Mouse (Mus musculus) liver, embryonic 12.5 days (tissue): Measurements from ENCODE around the gene Asic4. TPM values are rescaled to one million over a fixed set of nuclear protein-coding genes. Genes with fewer than 3 reads are reported as not detected.

Source experiments
- ATAC-seq: fragments of 200-750 bp; cut with Nextera tagmentation; 2 replicates; pipeline ENCODE4 v1.8.0; 2017; ENCODE audit warnings: moderate number of reproducible peaks, mild to moderate bottlenecking, moderate library complexity
- H3K27ac ChIP-seq: fragments of 300-500 bp; sonication (generic); 2 replicates; pipeline ENCODE4 v1.5.1; 2016; ENCODE audit warnings: mild to moderate bottlenecking
- H3K27me3 ChIP-seq: fragments of 300-500 bp; sonication (generic); replicated peaks from 2 replicates; pipeline ENCODE4 v1.6.1; 2016; ENCODE audit warnings: mild to moderate bottlenecking, moderate library complexity
- H3K36me3 ChIP-seq: fragments of 300-500 bp; sonication (generic); 2 replicates; pipeline ENCODE4 v1.6.1; 2016; ENCODE audit warnings: mild to moderate bottlenecking, moderate library complexity
- H3K4me1 ChIP-seq: fragments of 300-500 bp; sonication (generic); 2 replicates; pipeline ENCODE4 v1.6.1; 2016
- H3K4me2 ChIP-seq: fragments of 300-500 bp; sonication (generic); 2 replicates; pipeline ENCODE4 v1.6.1; 2016; ENCODE audit warnings: mild to moderate bottlenecking, moderate library complexity
- H3K4me3 ChIP-seq: fragments of 300-500 bp; sonication (generic); 2 replicates; pipeline ENCODE4 v1.5.1; 2016; ENCODE audit warnings: mild to moderate bottlenecking, moderate library complexity
- H3K9ac ChIP-seq: fragments of 300-500 bp; sonication (generic); 2 replicates; pipeline ENCODE4 v1.6.1; 2016; ENCODE audit warnings: mild to moderate bottlenecking, moderate library complexity
- H3K9me3 ChIP-seq: fragments of 300-500 bp; sonication (generic); replicated peaks from 2 replicates; pipeline ENCODE4 v1.6.1; 2016; ENCODE audit warnings: mild to moderate bottlenecking, moderate library complexity
- WGBS: fragments of 180-500 bp; shearing (Covaris S2); methylation state at CpG from one replicate; pipeline ENCODE4 v1.1.7; 2016; ENCODE audit not compliant: insufficient replicate concordance; 5-methylcytosine and 5-hydroxymethylcytosine counted together
- polyA plus RNA-seq: library from polyadenylated mRNA; unstranded; fragments of >200 nt; fragmentation: Nextera tagmentation; extraction: Ambion mirVana; gene quantifications from 2 replicates; pipeline ENCODE4 v1.2.1, GENCODE M21; 2016

Gene Asic4
- polyA plus RNA-seq, 1 experiment from 2014 or later = 0.83 TPM

DNA sequence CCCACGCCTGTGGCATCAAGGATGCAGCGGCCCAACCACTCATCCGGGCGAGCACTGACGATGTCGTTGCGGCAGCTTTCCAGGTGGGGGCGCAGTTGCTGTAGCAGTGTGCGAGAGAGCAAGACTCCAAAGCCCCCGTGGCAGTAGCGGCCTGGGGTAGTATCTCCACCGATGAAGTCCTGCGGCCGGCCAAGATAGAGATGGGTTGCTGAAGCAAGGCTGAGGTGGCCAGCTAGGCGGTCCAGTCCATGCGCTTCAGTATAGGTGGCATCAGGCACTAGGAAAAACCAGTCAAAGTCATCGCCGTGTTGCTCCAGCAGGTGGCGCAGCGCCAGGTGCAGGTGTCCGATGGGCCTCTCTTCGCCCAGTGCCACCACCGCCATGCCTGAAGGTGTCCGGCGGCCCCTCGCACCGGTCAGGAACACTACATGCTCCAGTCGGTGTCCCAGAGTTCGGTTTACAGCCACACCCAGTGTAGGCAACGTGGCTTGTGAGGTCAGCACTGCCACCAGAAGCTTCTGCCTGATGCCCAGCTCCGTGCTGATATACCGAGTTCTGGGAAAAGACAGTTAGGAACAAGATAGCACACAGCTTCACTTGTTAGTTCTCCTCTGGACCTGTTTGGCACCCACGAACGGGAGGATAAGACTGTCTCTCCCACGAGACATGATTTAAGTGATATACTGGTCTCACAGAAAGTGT, 27.2 kb downstream of the Asic4 start:
- Histone ChIP-seq H3K4me3 (peak overlapping the region; percentile 68), H3K4me1 (peaks cover 32% of the 10 kb centered on the region), H3K9ac (no peak overlapping the region), H3K9me3 (no peaks in the 10 kb centered on the region), H3K4me2 (peak overlapping the region; percentile 84), H3K27ac (no peak overlapping the region), H3K36me3 (peaks cover 35% of the 10 kb centered on the region), H3K27me3 (peaks cover 99% of the 10 kb centered on the region)
- peak; percentile 16; the same call in 1 of the 2 replicates for ATAC-seq
- WGBS = 8% methylated on average over 35 of the region's 35 CpGs

DNA sequence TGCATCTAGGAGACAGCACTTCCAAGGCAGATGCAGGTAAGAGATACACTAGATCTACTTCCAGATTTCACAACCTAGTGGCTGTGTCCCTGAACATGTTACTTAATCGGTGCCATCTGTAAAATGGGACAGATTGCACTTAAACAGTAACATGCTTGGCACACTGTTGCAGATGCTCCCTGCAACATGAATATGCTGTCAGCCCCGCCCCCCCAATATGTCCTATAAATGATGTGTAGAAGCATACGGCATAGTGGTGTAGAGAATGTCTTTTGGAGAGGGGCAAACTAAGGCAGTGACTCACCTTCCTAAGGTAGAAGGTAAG, 27.7 kb downstream of the Asic4 start:
- Histone ChIP-seq H3K27ac (no peak overlapping the region), H3K27me3 (peaks cover 99% of the 10 kb centered on the region), H3K4me3 (peak overlapping the region; percentile 68), H3K4me2 (peak overlapping the region; percentile 84), H3K9me3 (no peaks in the 10 kb centered on the region), H3K9ac (no peak overlapping the region), H3K36me3 (peaks cover 34% of the 10 kb centered on the region), H3K4me1 (peaks cover 32% of the 10 kb centered on the region)
- WGBS = 37% methylated on average over 3 of the region's 3 CpGs
- no peak for ATAC-seq

DNA sequence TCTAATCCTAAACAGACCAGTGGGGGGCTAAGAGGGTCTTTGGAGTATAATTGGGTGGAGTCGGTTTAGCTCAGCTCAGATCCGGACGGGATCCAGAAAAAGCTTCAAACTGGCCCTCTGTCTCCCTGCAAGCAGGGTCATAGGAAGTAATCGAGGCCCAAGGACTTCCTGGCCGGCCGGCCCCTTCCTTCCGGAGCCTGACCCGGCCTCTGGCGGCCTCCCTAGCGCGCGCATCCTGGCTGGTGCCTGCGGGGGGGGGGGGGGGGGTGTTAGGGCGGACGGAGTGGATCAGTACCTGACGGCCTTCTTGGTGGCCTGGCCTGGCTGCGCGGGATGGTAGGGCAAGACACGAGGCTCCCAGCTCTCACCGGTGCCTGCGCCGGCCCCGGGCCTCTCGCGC, 28.3 kb downstream of the Asic4 start:
- peak overlapping the region; percentile 65 for H3K9ac ChIP-seq
- peaks cover 33% of the 10 kb centered on the region for H3K36me3 ChIP-seq
- peak overlapping the region; percentile 84 for H3K4me2 ChIP-seq
- WGBS = under 1% methylated on average over 25 of the region's 25 CpGs
- ATAC-seq = no peak
- peak overlapping the region; percentile 59 for H3K27ac ChIP-seq
- peak overlapping the region; percentile 68 for H3K4me3 ChIP-seq
- H3K4me1 ChIP-seq = peaks cover 32% of the 10 kb centered on the region
- H3K27me3 ChIP-seq = peaks cover 99% of the 10 kb centered on the region
- H3K9me3 ChIP-seq = no peaks in the 10 kb centered on the region

DNA sequence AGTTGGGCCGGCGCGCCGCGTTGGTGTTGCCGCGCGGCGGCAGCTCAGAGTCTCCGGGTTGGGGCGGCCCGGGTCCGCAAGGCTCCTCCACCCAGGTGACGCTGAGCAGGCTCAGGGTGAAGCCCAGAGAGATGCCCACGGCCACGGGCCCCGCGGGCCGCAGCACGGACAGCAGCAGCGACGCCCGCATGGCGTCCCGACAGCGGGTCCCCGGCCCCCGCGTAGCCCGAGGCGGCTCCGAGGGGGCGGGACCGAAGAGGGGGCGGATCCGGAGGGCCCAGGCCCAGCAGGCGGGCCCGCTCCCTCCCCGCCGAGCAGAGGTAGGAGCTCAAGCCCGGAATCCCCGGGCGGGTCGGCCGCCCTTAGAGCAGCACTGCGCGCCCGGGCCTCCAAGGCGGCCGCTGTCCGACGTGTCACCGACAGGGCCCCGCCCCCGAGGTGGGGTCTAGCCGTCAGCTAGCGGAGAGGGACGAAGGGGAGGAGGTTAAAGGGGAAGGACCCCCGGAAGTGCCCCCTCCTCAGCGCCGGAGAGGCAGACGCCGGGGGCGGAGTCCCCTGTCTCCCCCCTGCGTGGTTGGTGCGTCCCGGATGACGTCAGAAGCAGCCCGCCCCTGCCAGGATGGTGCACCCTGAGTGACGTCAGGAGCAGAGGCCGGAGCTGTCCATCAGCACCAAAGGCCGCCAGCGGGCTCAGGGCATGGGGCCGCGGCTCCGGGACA, 28.8 kb downstream of the Asic4 start, which contains the start of the genes Chpf and Tmem198:
Gene Chpf (minus strand): TSS at position 392 of the 719 bp plus-strand sequence.
Gene Tmem198 (plus strand): TSS at position 617 of the 719 bp plus-strand sequence.
- peak; percentile 88 for ATAC-seq
- Histone ChIP-seq H3K4me2 (peak within 1 kb of the TSS; percentile 84), H3K27me3 (peaks cover 99% of the 10 kb centered on the region), H3K9ac (peak within 1 kb of the TSS; percentile 65), H3K36me3 (peaks cover 27% of the 10 kb centered on the region), H3K9me3 (no peaks in the 10 kb centered on the region), H3K4me1 (peaks cover 32% of the 10 kb centered on the region), H3K4me3 (peak within 1 kb of the TSS; percentile 68), H3K27ac (peak within 1 kb of the TSS; percentile 59)
- WGBS = under 1% methylated on average over 68 of the region's 76 CpGs

GRCm38 (mm10) chr1:75479635-75479989, 29.4 kb downstream of the Asic4 start:
- WGBS = 3% methylated on average over 24 of the region's 24 CpGs
- Histone ChIP-seq H3K27ac (no peak overlapping the region), H3K27me3 (peaks cover 99% of the 10 kb centered on the region)

GRCm38 (mm10) chr1:75480036-75480435, 29.8 kb downstream of the Asic4 start:
- Histone ChIP-seq H3K27me3 (peaks cover 99% of the 10 kb centered on the region), H3K4me2 (peak overlapping the region; percentile 84), H3K9ac (no peak overlapping the region), H3K9me3 (no peaks in the 10 kb centered on the region), H3K27ac (no peak overlapping the region), H3K36me3 (peaks cover 18% of the 10 kb centered on the region), H3K4me1 (peaks cover 32% of the 10 kb centered on the region), H3K4me3 (peak overlapping the region; percentile 68; the same call in 1 of the 2 replicates)
- WGBS = 19% methylated on average over 13 of the region's 13 CpGs
- no peak for ATAC-seq

More at GRCm38 (mm10) chr1:75479635-75479989, 29.4 kb downstream of the Asic4 start:
- peaks cover 22% of the 10 kb centered on the region for H3K36me3 ChIP-seq
- H3K4me2 ChIP-seq = peak overlapping the region; percentile 84
- ATAC-seq = peak; percentile 1; the same call in 1 of the 2 replicates
- peak overlapping the region; percentile 68 for H3K4me3 ChIP-seq
- H3K4me1 ChIP-seq = peaks cover 32% of the 10 kb centered on the region
- H3K9ac ChIP-seq = no peak overlapping the region
- H3K9me3 ChIP-seq = no peaks in the 10 kb centered on the region

- no peak for ATAC-seq
- WGBS = 68% methylated on average over 7 of the region's 7 CpGs
- peaks cover 99% of the 10 kb centered on the region for H3K27me3 ChIP-seq
- no peak overlapping the region for H3K4me2 ChIP-seq
- no peak overlapping the region for H3K27ac ChIP-seq
- no peak overlapping the region for H3K9ac ChIP-seq
- H3K9me3 ChIP-seq = no peaks in the 10 kb centered on the region
- H3K4me3 ChIP-seq = no peak overlapping the region
- peaks cover 32% of the 10 kb centered on the region for H3K4me1 ChIP-seq
- H3K36me3 ChIP-seq = peaks cover 11% of the 10 kb centered on the region
Observed at GRCm38 (mm10) chr1:75480735-75481134, 30.5 kb downstream of the Asic4 start.

DNA sequence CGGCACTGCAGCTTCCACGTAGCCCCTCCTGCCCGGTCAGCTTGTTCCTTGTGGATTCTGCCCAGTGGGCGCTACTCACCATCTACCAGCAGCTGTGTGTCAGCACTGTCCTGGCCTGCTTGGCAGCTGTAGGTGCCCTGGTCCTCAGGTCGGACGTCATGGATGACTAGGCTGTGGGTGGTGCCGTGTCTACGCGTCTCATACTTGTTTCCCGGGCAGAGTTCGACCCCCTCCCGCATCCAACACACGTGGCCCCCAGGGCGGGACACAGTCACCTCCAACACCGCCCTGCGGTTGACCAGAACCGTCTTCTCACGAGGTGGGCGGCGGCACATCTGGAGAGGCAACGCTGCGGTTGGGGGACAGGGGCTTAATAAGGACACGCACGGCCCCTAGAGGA, 36.3 kb downstream of the Asic4 start:
- Histone ChIP-seq H3K27me3 (peaks cover 98% of the 10 kb centered on the region), H3K4me3 (no peak overlapping the region), H3K27ac (no peak overlapping the region)

GRCm38 (mm10) chr1:75487040-75487404, 36.8 kb downstream of the Asic4 start:
- Histone ChIP-seq H3K4me1 (peaks cover 15% of the 10 kb centered on the region), H3K36me3 (0 out of 2 replicates have a peak, but pooled peaks cover 2% of the 10 kb centered on the region), H3K9ac (no peak overlapping the region), H3K4me2 (peak overlapping the region; percentile 68), H3K9me3 (no peaks in the 10 kb centered on the region), H3K27ac (no peak overlapping the region), H3K27me3 (peaks cover 98% of the 10 kb centered on the region), H3K4me3 (peak overlapping the region; percentile 51)
- ATAC-seq = no peak
- 2% methylated on average over 13 of the region's 13 CpGs for WGBS

More for the DNA sequence above, 36.3 kb downstream of the Asic4 start:
- WGBS = 10% methylated on average over 24 of the region's 24 CpGs
- Histone ChIP-seq H3K36me3 (0 out of 2 replicates have a peak, but pooled peaks cover 2% of the 10 kb centered on the region), H3K9ac (no peak overlapping the region), H3K9me3 (no peaks in the 10 kb centered on the region), H3K4me1 (peaks cover 15% of the 10 kb centered on the region), H3K4me2 (peak overlapping the region; percentile 68; the same call in 1 of the 2 replicates)
- ATAC-seq = no peak

DNA sequence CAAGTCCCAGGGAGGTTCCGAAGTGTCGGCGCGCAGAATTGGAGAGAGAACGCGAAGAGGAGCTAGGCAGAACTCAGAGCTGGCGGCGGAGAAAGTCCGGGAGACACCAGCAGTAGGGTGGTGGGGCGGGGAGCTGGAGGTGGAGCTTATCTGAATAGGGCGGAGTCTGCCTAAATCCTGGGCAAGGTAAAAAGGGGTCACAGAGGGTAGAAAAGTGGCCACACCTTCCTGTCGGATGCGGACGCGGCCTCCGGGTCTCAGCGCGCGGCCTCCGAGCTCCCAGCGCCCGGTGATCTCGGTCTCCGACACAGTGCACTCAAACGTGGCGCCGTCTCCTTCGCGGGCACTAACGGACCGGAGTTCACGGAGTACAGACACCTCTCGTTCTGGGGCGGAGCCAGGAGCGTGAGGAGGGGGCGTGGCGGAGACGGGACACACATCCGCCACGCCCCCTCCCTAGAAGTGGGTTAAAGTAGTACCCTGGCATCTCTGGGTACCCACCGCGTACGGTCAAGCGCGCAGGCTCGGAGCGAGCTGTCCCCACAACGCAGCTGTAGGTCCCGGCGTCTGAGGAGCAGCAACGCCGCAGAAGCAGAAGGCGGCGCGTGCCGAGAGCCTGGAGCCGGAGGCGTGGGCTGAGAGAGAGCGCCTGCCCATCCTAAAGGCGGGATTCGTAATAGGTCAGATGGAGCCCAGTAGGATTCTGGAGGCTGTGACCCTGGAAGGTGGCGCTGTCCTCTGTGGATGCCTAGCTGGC, 37.3 kb downstream of the Asic4 start:
- Histone ChIP-seq H3K36me3 (peaks cover 2% of the 10 kb centered on the region; the same call in 1 of the 2 replicates), H3K4me2 (peak overlapping the region; percentile 68), H3K4me1 (peaks cover 15% of the 10 kb centered on the region), H3K27me3 (peaks cover 98% of the 10 kb centered on the region), H3K9ac (no peak overlapping the region; the same call in 1 of the 2 replicates), H3K4me3 (peak overlapping the region; percentile 51), H3K9me3 (no peaks in the 10 kb centered on the region), H3K27ac (no peak overlapping the region)
- 1% methylated on average over 62 of the region's 62 CpGs for WGBS
- ATAC-seq = peak; percentile 63

DNA sequence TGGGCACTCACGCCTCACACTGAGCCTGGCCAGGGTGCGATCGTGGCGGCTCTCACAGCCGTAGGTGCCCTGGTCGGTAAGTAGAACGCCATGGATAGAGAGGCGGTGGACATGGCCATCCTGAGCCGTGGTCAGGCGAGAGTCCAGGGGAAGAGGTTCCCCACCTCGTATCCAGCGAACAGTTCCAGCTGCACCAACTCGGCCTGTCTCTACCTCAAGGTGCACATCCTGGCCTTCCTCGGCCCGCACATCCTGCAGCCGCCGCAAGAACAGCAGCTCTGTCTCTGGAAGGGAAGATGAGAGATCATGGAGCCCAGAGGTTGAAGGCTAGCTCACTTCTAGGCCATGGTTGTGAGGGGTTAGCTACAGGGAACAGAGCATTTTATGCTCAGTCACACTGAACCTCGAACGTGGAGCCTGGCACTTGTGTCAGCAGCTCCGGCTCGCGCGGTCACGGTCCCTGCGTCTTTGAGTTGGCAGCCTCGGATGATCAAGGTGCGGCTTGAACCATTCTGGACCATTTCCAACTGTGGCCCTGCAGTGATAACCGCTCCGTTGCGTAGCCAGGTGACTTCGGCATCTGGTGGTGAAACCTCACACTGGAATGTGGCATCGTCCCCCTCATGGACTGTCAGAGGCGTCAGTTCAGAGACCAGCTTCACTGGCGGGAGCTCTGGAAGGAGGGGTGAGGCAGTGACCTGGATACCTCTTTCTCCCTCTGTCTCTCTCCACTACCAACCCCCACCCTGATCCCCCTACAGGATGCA, 40.7 kb downstream of the Asic4 start:
- ATAC-seq = no peak
- H3K4me3 ChIP-seq = no peak overlapping the region
- no peaks in the 10 kb centered on the region for H3K9me3 ChIP-seq
- peaks cover 15% of the 10 kb centered on the region for H3K4me1 ChIP-seq
- H3K36me3 ChIP-seq = peaks cover 3% of the 10 kb centered on the region; the same call in 1 of the 2 replicates
- no peak overlapping the region for H3K9ac ChIP-seq
- WGBS = 72% methylated on average over 34 of the region's 34 CpGs
- peaks cover 73% of the 10 kb centered on the region for H3K27me3 ChIP-seq
- no peak overlapping the region for H3K4me2 ChIP-seq
- H3K27ac ChIP-seq = no peak overlapping the region
